Mouse (Mus musculus): ENCODE measurements around the gene Tsga10. TPM values are rescaled to one million over a fixed set of nuclear protein-coding genes. Genes with fewer than 3 reads are reported as not detected.

Tsga10 gene
- polyA plus RNA-seq, 1 experiment: 11.6 TPM

- TF ChIP-seq CTCF (IDR thresholded peaks at IDR 0.05; ENCODE audit: low read depth, low read length) (no peak), POLR2A (IDR thresholded peaks at IDR 0.05; ENCODE audit: borderline replicate concordance, low read depth, low read length) (no peak)
Observed at GRCm38 (mm10) chr1:37883411-37883810, 17.2 kb upstream of the Tsga10 start.

GRCm38 (mm10) chr1:37877736-37878460 lies 11.7 kb upstream of the Tsga10 start:
- Histone ChIP-seq H3K4me3 (ENCODE audit: insufficient read depth, low read length) (no peak overlapping the region), H3K27ac (ENCODE audit: insufficient read depth, low read depth, low read length) (no peak overlapping the region), H3K4me1 (ENCODE audit: control insufficient read depth, insufficient read depth, low read length) (peaks cover 2% of the 10 kb centered on the region; the same call in 1 of the 2 replicates)
- TF ChIP-seq CTCF (IDR thresholded peaks at IDR 0.05; ENCODE audit: low read depth, low read length) (no peak), POLR2A (IDR thresholded peaks at IDR 0.05; ENCODE audit: borderline replicate concordance, low read depth, low read length) (no peak)

More at GRCm38 (mm10) chr1:37883411-37883810, 17.2 kb upstream of the Tsga10 start:
- Histone ChIP-seq H3K27ac (ENCODE audit: insufficient read depth, low read depth, low read length) (no peak overlapping the region), H3K4me3 (ENCODE audit: insufficient read depth, low read length) (no peak overlapping the region), H3K4me1 (ENCODE audit: control insufficient read depth, insufficient read depth, low read length) (peaks cover under 1% of the 10 kb centered on the region; the same call in 1 of the 2 replicates)

GRCm38 (mm10) chr1:37873157-37873556 lies 6.9 kb upstream of the Tsga10 start:
- Histone ChIP-seq H3K27ac (ENCODE audit: insufficient read depth, low read depth, low read length) (no peak overlapping the region), H3K4me3 (ENCODE audit: insufficient read depth, low read length) (peak overlapping the region; percentile 68; the same call in 1 of the 2 replicates), H3K4me1 (ENCODE audit: control insufficient read depth, insufficient read depth, low read length) (peaks cover 6% of the 10 kb centered on the region; the same call in 1 of the 2 replicates)
- no peak for TF ChIP-seq CTCF (IDR thresholded peaks at IDR 0.05; ENCODE audit: low read depth, low read length)
- no peak for TF ChIP-seq POLR2A (IDR thresholded peaks at IDR 0.05; ENCODE audit: borderline replicate concordance, low read depth, low read length)

GRCm38 (mm10) chr1:37872131-37873067 lies 6.2 kb upstream of the Tsga10 start:
- H3K4me1 ChIP-seq (ENCODE audit: control insufficient read depth, insufficient read depth, low read length): peaks cover 8% of the 10 kb centered on the region; the same call in 1 of the 2 replicates
- peak overlapping the region; percentile 68 for H3K4me3 ChIP-seq (ENCODE audit: insufficient read depth, low read length)
- peak overlapping the region; percentile 31 for H3K27ac ChIP-seq (ENCODE audit: insufficient read depth, low read depth, low read length)
- TF ChIP-seq CTCF (IDR thresholded peaks at IDR 0.05; ENCODE audit: low read depth, low read length): no peak
- no peak for TF ChIP-seq POLR2A (IDR thresholded peaks at IDR 0.05; ENCODE audit: borderline replicate concordance, low read depth, low read length)

GRCm38 (mm10) chr1:37871704-37872103 lies 5.5 kb upstream of the Tsga10 start, which contains the start of gene Lipt1:
Lipt1 (plus strand) TSS chr1:37871738.
- TF ChIP-seq CTCF (IDR thresholded peaks at IDR 0.05; ENCODE audit: low read depth, low read length): no peak
- TF ChIP-seq POLR2A (IDR thresholded peaks at IDR 0.05; ENCODE audit: borderline replicate concordance, low read depth, low read length): no peak
- peaks cover 8% of the 10 kb centered on the region; the same call in 1 of the 2 replicates for H3K4me1 ChIP-seq (ENCODE audit: control insufficient read depth, insufficient read depth, low read length)
- peak within 1 kb of the TSS; percentile 68 for H3K4me3 ChIP-seq (ENCODE audit: insufficient read depth, low read length)
- H3K27ac ChIP-seq (ENCODE audit: insufficient read depth, low read depth, low read length): peak within 1 kb of the TSS; percentile 31

- Histone ChIP-seq H3K4me3 (ENCODE audit: insufficient read depth, low read length) (no peak overlapping the region), H3K4me1 (ENCODE audit: control insufficient read depth, insufficient read depth, low read length) (peaks cover 15% of the 10 kb centered on the region), H3K27ac (ENCODE audit: insufficient read depth, low read depth, low read length) (no peak overlapping the region)
- TF ChIP-seq CTCF (IDR thresholded peaks at IDR 0.05; ENCODE audit: low read depth, low read length): no peak
- no peak for TF ChIP-seq POLR2A (IDR thresholded peaks at IDR 0.05; ENCODE audit: borderline replicate concordance, low read depth, low read length)
Observed at GRCm38 (mm10) chr1:37869362-37869761, 3.1 kb upstream of the Tsga10 start.

- Histone ChIP-seq H3K4me3 (ENCODE audit: insufficient read depth, low read length) (no peak overlapping the region), H3K4me1 (ENCODE audit: control insufficient read depth, insufficient read depth, low read length) (peaks cover 15% of the 10 kb centered on the region), H3K27ac (ENCODE audit: insufficient read depth, low read depth, low read length) (no peak overlapping the region)
- TF ChIP-seq POLR2A (IDR thresholded peaks at IDR 0.05; ENCODE audit: borderline replicate concordance, low read depth, low read length) (no peak), CTCF (IDR thresholded peaks at IDR 0.05; ENCODE audit: low read depth, low read length) (no peak)
Observed at GRCm38 (mm10) chr1:37868640-37869039, 2.4 kb upstream of the Tsga10 start.

GRCm38 (mm10) chr1:37867684-37868322 lies 1.6 kb upstream of the Tsga10 start:
- no peak overlapping the region for H3K27ac ChIP-seq (ENCODE audit: insufficient read depth, low read depth, low read length)
- peaks cover 15% of the 10 kb centered on the region for H3K4me1 ChIP-seq (ENCODE audit: control insufficient read depth, insufficient read depth, low read length)
- TF ChIP-seq CTCF (IDR thresholded peaks at IDR 0.05; ENCODE audit: low read depth, low read length) (no peak), POLR2A (IDR thresholded peaks at IDR 0.05; ENCODE audit: borderline replicate concordance, low read depth, low read length) (no peak)
- no peak overlapping the region; the same call in 1 of the 2 replicates for H3K4me3 ChIP-seq (ENCODE audit: insufficient read depth, low read length)

GRCm38 (mm10) chr1:37867056-37867455 lies 827 bp upstream of the Tsga10 start:
- H3K4me3 ChIP-seq (ENCODE audit: insufficient read depth, low read length): no peak overlapping the region
- TF ChIP-seq CTCF (IDR thresholded peaks at IDR 0.05; ENCODE audit: low read depth, low read length) (peak; percentile 38), POLR2A (IDR thresholded peaks at IDR 0.05; ENCODE audit: borderline replicate concordance, low read depth, low read length) (no peak)

More at GRCm38 (mm10) chr1:37867056-37867455, 827 bp upstream of the Tsga10 start:
- no peak overlapping the region for H3K27ac ChIP-seq (ENCODE audit: insufficient read depth, low read depth, low read length)
- H3K4me1 ChIP-seq (ENCODE audit: control insufficient read depth, insufficient read depth, low read length): peaks cover 15% of the 10 kb centered on the region

All from bone marrow macrophage, adult 2 months (primary cell).